Mouse (Mus musculus) bone marrow, adult 2 months (tissue): Measurements from ENCODE around the gene Hist1h3b. TPM values are rescaled to one million over a fixed set of nuclear protein-coding genes. Genes with fewer than 3 reads are reported as not detected.
"Not testable (repeated sequence)": the region's sequence is repeated elsewhere in the genome, so short reads cannot be mapped to it uniquely, and the experiment has no call there.

ENCODE experiments used
- H3K27ac ChIP-seq: fragments of 200-500 bp; 2 replicates; pipeline ENCODE4 v1.5.1; 2012; ENCODE audit warnings: low read depth, mild to moderate bottlenecking, control low read depth, inconsistent platforms, low read length; ENCODE audit not compliant: control insufficient read depth, poor library complexity, insufficient read depth
- H3K4me1 ChIP-seq: fragments of 200-500 bp; 2 replicates; pipeline ENCODE4 v1.6.1; 2011; ENCODE audit warnings: low read length; ENCODE audit not compliant: control insufficient read depth, insufficient read depth
- H3K4me3 ChIP-seq: fragments of 200-500 bp; replicated peaks from 2 replicates; pipeline ENCODE3; 2011; ENCODE audit warnings: mild to moderate bottlenecking, low read depth, low read length, control low read depth; ENCODE audit not compliant: control insufficient read depth
- CTCF ChIP-seq: fragments of 200-500 bp; IDR thresholded peaks from 2 replicates; pipeline ENCODE4 v1.5.1; 2011; ENCODE audit warnings: low read length, control low read depth; ENCODE audit not compliant: control insufficient read depth, insufficient read depth
- POLR2A ChIP-seq: fragments of 200-500 bp; IDR thresholded peaks from 2 replicates; pipeline ENCODE4 v1.6.1; 2011; ENCODE audit warnings: low read depth, mild to moderate bottlenecking, control low read depth, low read length, borderline replicate concordance; ENCODE audit not compliant: control insufficient read depth
- WGBS: fragments of 180-500 bp; shearing (Covaris S2); methylation state at CpG from one replicate; pipeline ENCODE4 v1.1.7; 2018; 5-methylcytosine and 5-hydroxymethylcytosine counted together
- polyA plus RNA-seq: library from polyadenylated mRNA; stranded (reverse); fragments of >200 nt; gene quantifications from 2 replicates; pipeline ENCODE4 v1.2.4, GENCODE M21; 2011; ENCODE audit warnings: low replicate concordance; ENCODE audit not compliant: missing spikeins, insufficient read depth, insufficient read length

The Hist1h3b gene
- polyA plus RNA-seq, 1 experiment: not detected

GRCm38 (mm10) chr13:23768834-23769397, 16.8 kb downstream of the Hist1h3b start:
- 3% methylated on average over 5 of the region's 5 CpGs for WGBS
- no peak for TF ChIP-seq POLR2A
- TF ChIP-seq CTCF: no peak
- peaks cover 2% of the 10 kb centered on the region; the same call in 1 of the 2 replicates for H3K4me1 ChIP-seq
- H3K27ac ChIP-seq: peak overlapping the region; percentile 64; the same call in 1 of the 2 replicates
- H3K4me3 ChIP-seq: no peak overlapping the region

- peak within 1 kb of the TSS; percentile 64; the same call in 1 of the 2 replicates for H3K27ac ChIP-seq
- not testable (repeated sequence) for H3K4me3 ChIP-seq, H3K4me1 ChIP-seq
- 65% methylated on average over 2 of the region's 2 CpGs for WGBS
These were observed 17.5 kb downstream of the Hist1h3b start, which contains the start of gene Trim38 for GRCm38 (mm10) chr13:23769613-23770012. Gene Trim38 (plus strand): TSS chr13:23769913.

GRCm38 (mm10) chr13:23772561-23773313, 20.7 kb downstream of the Hist1h3b start:
- H3K4me1 ChIP-seq: peaks cover 2% of the 10 kb centered on the region; the same call in 1 of the 2 replicates

GRCm38 (mm10) chr13:23778339-23778738, 26.3 kb downstream of the Hist1h3b start:
- WGBS: 61% methylated on average over 7 of the region's 7 CpGs
- Histone ChIP-seq H3K27ac (no peak overlapping the region), H3K4me3 (no peak overlapping the region), H3K4me1 (peaks cover 2% of the 10 kb centered on the region)
- TF ChIP-seq CTCF: no peak
- no peak for TF ChIP-seq POLR2A

More at GRCm38 (mm10) chr13:23772561-23773313, 20.7 kb downstream of the Hist1h3b start:
- Histone ChIP-seq H3K4me3 (no peak overlapping the region), H3K27ac (no peak overlapping the region)
- WGBS: 49% methylated on average over 21 of the region's 21 CpGs
- TF ChIP-seq POLR2A (no peak), CTCF (0 out of 2 replicates have a peak, but pooled peaks have one; percentile 0)

- no peak for TF ChIP-seq CTCF
- no peak for TF ChIP-seq POLR2A
- WGBS: 70% methylated on average over 4 of the region's 4 CpGs
These were observed 27.0 kb downstream of the Hist1h3b start for GRCm38 (mm10) chr13:23779025-23779424.

GRCm38 (mm10) chr13:23792520-23792919, 40.5 kb downstream of the Hist1h3b start:
- peak; percentile 25; the same call in 1 of the 2 replicates for TF ChIP-seq CTCF
- TF ChIP-seq POLR2A: no peak
- WGBS: 39% methylated on average over 2 of the region's 2 CpGs
- no peaks in the 10 kb centered on the region for H3K4me1 ChIP-seq
- H3K27ac ChIP-seq: no peak overlapping the region
- no peak overlapping the region for H3K4me3 ChIP-seq

More at GRCm38 (mm10) chr13:23779025-23779424, 27.0 kb downstream of the Hist1h3b start:
- no peak overlapping the region for H3K27ac ChIP-seq
- no peak overlapping the region for H3K4me3 ChIP-seq
- peaks cover 2% of the 10 kb centered on the region for H3K4me1 ChIP-seq

- H3K4me3 ChIP-seq: no peak overlapping the region
- TF ChIP-seq CTCF: no peak
- no peak for TF ChIP-seq POLR2A
- 3% methylated on average over 5 of the region's 5 CpGs for WGBS
- peaks cover 1% of the 10 kb centered on the region; the same call in 1 of the 2 replicates for H3K4me1 ChIP-seq
- no peak overlapping the region for H3K27ac ChIP-seq
These were observed 47.3 kb downstream of the Hist1h3b start for GRCm38 (mm10) chr13:23799405-23799804.

Other genes with a start within 250 kb of the Hist1h3b start
- gene Hist1h4h, start 221.2 kb upstream of the Hist1h3b start, polyA plus RNA-seq: 23.3 and 39.5 TPM in 2 replicates
- 105 and 151 TPM in 2 replicates for gene Hist1h2af, start 218.4 kb upstream of the Hist1h3b start, polyA plus RNA-seq
- gene Hist1h3g, start 216.8 kb upstream of the Hist1h3b start, polyA plus RNA-seq: 16.1 and 17.7 TPM in 2 replicates
- 6.8 and 11.4 TPM in 2 replicates for gene Hist1h2bh, start 208.9 kb upstream of the Hist1h3b start, polyA plus RNA-seq
- 3.0 and 6.4 TPM in 2 replicates for gene Hist1h3f, start 208.2 kb upstream of the Hist1h3b start, polyA plus RNA-seq
- gene Hist1h4f, start 200.6 kb upstream of the Hist1h3b start, polyA plus RNA-seq: 114 and 284 TPM in 2 replicates
- gene Hist1h1d, start 199.0 kb upstream of the Hist1h3b start, polyA plus RNA-seq: 9.7 and 12.7 TPM in 2 replicates
- 5.3 and 12.9 TPM in 2 replicates for gene Hist1h3e, start 189.9 kb upstream of the Hist1h3b start, polyA plus RNA-seq
- gene Hist1h2ae, start 181.0 kb upstream of the Hist1h3b start, polyA plus RNA-seq: 12.5 and 23.9 TPM in 2 replicates
- gene Hist1h2bg, start 180.9 kb upstream of the Hist1h3b start, polyA plus RNA-seq: 65.5 and 109 TPM in 2 replicates
- gene Hist1h2bf, start 178.1 kb upstream of the Hist1h3b start, polyA plus RNA-seq: 32.4 and 40.5 TPM in 2 replicates
- gene Hist1h2ad, start 177.9 kb upstream of the Hist1h3b start, polyA plus RNA-seq: 2.6 and 4.3 TPM in 2 replicates
- gene Hist1h3d, start 176.5 kb upstream of the Hist1h3b start, polyA plus RNA-seq: 7.1 and 11.3 TPM in 2 replicates
- gene Hist1h4d, start 170.7 kb upstream of the Hist1h3b start, polyA plus RNA-seq: 50.4 and 64.8 TPM in 2 replicates
- gene Hist1h2be, start 131.1 kb upstream of the Hist1h3b start, polyA plus RNA-seq: 9.2 and 11.8 TPM in 2 replicates
- gene Hist1h1e, start 129.7 kb upstream of the Hist1h3b start, polyA plus RNA-seq: 27.6 and 54.3 TPM in 2 replicates
- 2.0 and 3.7 TPM in 2 replicates for gene Hist1h2ac, start 68.3 kb upstream of the Hist1h3b start, polyA plus RNA-seq
- 42.9 and 54.0 TPM in 2 replicates for gene Hist1h2bc, start 68.1 kb upstream of the Hist1h3b start, polyA plus RNA-seq
- 3.9 TPM in 1 of 2 replicates, not detected in the other for gene Hist1h1t, start 56.5 kb upstream of the Hist1h3b start, polyA plus RNA-seq
- gene Hist1h4c, start 53.8 kb upstream of the Hist1h3b start, polyA plus RNA-seq: 7.1 and 15.1 TPM in 2 replicates
- 4.0 and 4.5 TPM in 2 replicates for gene Hfe, start 41.4 kb upstream of the Hist1h3b start, polyA plus RNA-seq
- gene Hist1h1c, start 13.5 kb upstream of the Hist1h3b start, polyA plus RNA-seq: 78.9 and 108 TPM in 2 replicates
- 42.2 and 62.6 TPM in 2 replicates for gene Hist1h3c, start 6.7 kb upstream of the Hist1h3b start, polyA plus RNA-seq
- 65.7 and 136 TPM in 2 replicates for gene Hist1h2bb, start 5.5 kb upstream of the Hist1h3b start, polyA plus RNA-seq
- 30.3 and 31.4 TPM in 2 replicates for gene Hist1h2ab, start 1.1 kb upstream of the Hist1h3b start, polyA plus RNA-seq
- gene Hist1h4b, start 4.7 kb downstream of the Hist1h3b start, polyA plus RNA-seq: 275 and 281 TPM in 2 replicates
- 62.7 and 98.3 TPM in 2 replicates for gene Hist1h4a, start 9.0 kb downstream of the Hist1h3b start, polyA plus RNA-seq
- 11.4 and 30.9 TPM in 2 replicates for gene Hist1h3a, start 10.1 kb downstream of the Hist1h3b start, polyA plus RNA-seq
- gene Hist1h1a, start 11.4 kb downstream of the Hist1h3b start, polyA plus RNA-seq: 38.3 and 41.6 TPM in 2 replicates
- not detected in 2 replicates for gene Trim38, start 17.6 kb downstream of the Hist1h3b start, polyA plus RNA-seq
- 1.4 TPM in 1 of 2 replicates, not detected in the other for gene Slc17a2, start 54.7 kb downstream of the Hist1h3b start, polyA plus RNA-seq
- 2.9 TPM in 1 of 2 replicates, not detected in the other for gene Slc17a3, start 87.2 kb downstream of the Hist1h3b start, polyA plus RNA-seq
- not detected in 2 replicates for gene Slc17a1, start 115.5 kb downstream of the Hist1h3b start, polyA plus RNA-seq
- gene Slc17a4, start 162.7 kb downstream of the Hist1h3b start, polyA plus RNA-seq: not detected in 2 replicates
- gene Hist1h2ba, start 181.9 kb downstream of the Hist1h3b start, polyA plus RNA-seq: not detected in 2 replicates
- gene Hist1h2aa, start 182.2 kb downstream of the Hist1h3b start, polyA plus RNA-seq: not detected in 2 replicates
- not detected in 2 replicates for gene Scgn, start 238.9 kb downstream of the Hist1h3b start, polyA plus RNA-seq